Mouse (Mus musculus) C2C12 (cell line): ENCODE data around the gene Deaf1. TPM values are rescaled to one million over a fixed set of nuclear protein-coding genes. Genes with fewer than 3 reads are reported as not detected.

ENCODE experiments used
- H3K27me3 ChIP-seq: one replicate; pipeline ENCODE4 v1.6.1; 2011; ENCODE audit not compliant: control insufficient read depth, insufficient read depth, insufficient read length
- H3K36me3 ChIP-seq: one replicate; pipeline ENCODE4 v1.6.1; 2011; ENCODE audit not compliant: control insufficient read depth, insufficient read depth
- H3K4me3 ChIP-seq: one replicate; pipeline ENCODE4 v1.5.1; 2011; ENCODE audit warnings: mild to moderate bottlenecking, control low read depth; ENCODE audit not compliant: poor library complexity, insufficient read depth, severe bottlenecking
- H3K79me2 ChIP-seq: one replicate; pipeline ENCODE4 v1.6.1; 2011; ENCODE audit not compliant: control insufficient read depth, insufficient read depth
- H3K79me3 ChIP-seq: one replicate; pipeline ENCODE4 v1.6.1; 2011; ENCODE audit warnings: low read depth, control low read depth
- H3ac ChIP-seq: one replicate; pipeline ENCODE3; 2011; ENCODE audit warnings: low read depth; ENCODE audit not compliant: control insufficient read depth, insufficient read length
- CEBPB ChIP-seq: IDR thresholded peaks from one replicate; pipeline ENCODE4 v1.6.1; 2011; ENCODE audit warnings: low read depth, mild to moderate bottlenecking, control low read depth, moderate library complexity
- CTCF ChIP-seq: IDR thresholded peaks from one replicate; pipeline ENCODE4 v1.5.1; 2011; ENCODE audit not compliant: control insufficient read depth, insufficient read depth, insufficient read length
- FOSL1 ChIP-seq: IDR thresholded peaks from one replicate; pipeline ENCODE4 v1.8.0; 2011; ENCODE audit warnings: mild to moderate bottlenecking, low read length; ENCODE audit not compliant: poor library complexity, insufficient read depth, severe bottlenecking
- MAX ChIP-seq: IDR thresholded peaks from one replicate; pipeline ENCODE4 v1.6.1; 2011; ENCODE audit warnings: mild to moderate bottlenecking, control low read depth
- MYOD1 ChIP-seq: IDR thresholded peaks from one replicate; pipeline ENCODE4 v1.6.1; 2011; ENCODE audit warnings: low read depth; ENCODE audit not compliant: control insufficient read depth, insufficient read length
- MYOG ChIP-seq: IDR thresholded peaks from one replicate; pipeline ENCODE4 v1.6.1; 2011; ENCODE audit not compliant: control insufficient read depth, insufficient read length; ENCODE audit errors: extremely low read depth
- USF1 ChIP-seq: IDR thresholded peaks from one replicate; pipeline ENCODE4 v1.6.1; 2011; ENCODE audit warnings: low read depth, mild to moderate bottlenecking, control low read depth, moderate library complexity
- polyA plus RNA-seq: library from polyadenylated mRNA; unstranded; fragments of >200 nt; fragmentation: generic; extraction: Trizol; gene quantifications from one replicate; pipeline ENCODE4 v1.2.1, GENCODE M21; 2012; ENCODE audit warnings: missing spikeins

Deaf1 gene
- polyA plus RNA-seq, 1 experiment = 21.4 TPM

DNA sequence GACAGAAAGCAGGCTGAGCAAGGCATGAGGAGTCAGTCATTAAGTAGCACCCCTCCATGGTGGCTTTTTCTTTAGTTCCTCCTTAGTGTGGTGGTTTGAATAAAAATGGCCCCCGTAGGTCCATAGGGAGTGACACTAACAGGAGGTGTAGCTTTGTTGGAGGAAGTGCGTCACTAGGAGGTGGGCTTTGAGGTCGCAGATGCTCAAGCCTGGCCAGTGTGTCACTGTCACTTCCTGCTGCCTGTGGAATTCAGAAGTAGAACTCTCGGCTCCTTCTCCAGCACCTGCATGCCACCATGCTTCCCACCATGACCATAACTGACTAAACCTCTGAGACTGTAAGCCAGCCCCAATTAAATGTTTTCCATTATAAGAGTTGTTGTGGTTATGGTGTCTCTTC, 39.9 kb upstream of the Deaf1 start:
- Histone ChIP-seq H3K79me3 (no peaks in the 10 kb centered on the region), H3K4me3 (no peak overlapping the region), H3K79me2 (no peaks in the 10 kb centered on the region), H3ac (no peak overlapping the region), H3K36me3 (no peaks in the 10 kb centered on the region), H3K27me3 (no peaks in the 10 kb centered on the region)
- TF ChIP-seq FOSL1 = no peak
- TF ChIP-seq CEBPB = no peak
- TF ChIP-seq MYOD1 = no peak

GRCm38 (mm10) chr7:141365049-141365445, 37.6 kb upstream of the Deaf1 start:
- H3K79me2 ChIP-seq = no peaks in the 10 kb centered on the region
- TF ChIP-seq MYOG = no peak
- TF ChIP-seq MAX = no peak
- no peak for TF ChIP-seq MYOD1
- TF ChIP-seq CTCF = no peak
- no peak for TF ChIP-seq USF1
- TF ChIP-seq CEBPB = no peak
- TF ChIP-seq FOSL1 = no peak
- no peaks in the 10 kb centered on the region for H3K79me3 ChIP-seq
- peaks cover 4% of the 10 kb centered on the region for H3K27me3 ChIP-seq
- no peaks in the 10 kb centered on the region for H3K36me3 ChIP-seq
- no peak overlapping the region for H3ac ChIP-seq
- no peak overlapping the region for H3K4me3 ChIP-seq

DNA sequence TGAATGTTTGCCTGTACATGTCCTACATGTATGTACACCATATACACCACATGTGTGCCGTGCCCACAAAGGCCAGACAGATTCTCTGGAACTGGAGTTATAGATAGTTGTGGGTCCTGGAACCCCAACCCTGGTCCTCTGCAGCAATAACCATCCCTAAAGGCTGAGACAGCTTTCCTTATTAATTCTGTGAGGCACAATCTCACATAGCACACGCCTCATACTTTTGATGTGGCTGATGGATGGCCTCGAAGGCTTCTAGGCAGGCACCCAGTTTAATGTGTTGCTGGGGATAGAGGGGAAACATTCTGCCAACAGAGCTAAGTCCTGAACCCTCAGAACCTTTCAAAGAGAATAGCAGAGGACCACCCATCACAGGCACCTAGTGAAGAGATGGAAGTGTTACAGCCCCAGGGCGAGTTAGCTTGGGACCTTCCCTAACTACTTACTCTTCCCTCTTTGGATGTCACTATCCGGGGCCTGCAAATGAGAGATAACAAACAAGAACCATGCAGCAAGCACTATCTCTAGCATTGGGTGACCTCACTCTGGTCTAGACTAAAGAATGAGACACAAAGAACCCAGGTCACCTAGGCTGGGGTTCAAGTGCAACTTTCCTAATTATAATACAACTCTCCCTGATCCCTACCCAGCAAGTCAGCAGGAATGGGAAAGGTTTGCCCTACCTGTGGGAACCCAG, 37.0 kb upstream of the Deaf1 start:
- TF ChIP-seq MYOG (no peak), CEBPB (no peak), MYOD1 (no peak), USF1 (no peak), FOSL1 (no peak), MAX (no peak), CTCF (no peak)
- no peaks in the 10 kb centered on the region for H3K79me3 ChIP-seq
- peaks cover 4% of the 10 kb centered on the region for H3K27me3 ChIP-seq
- no peaks in the 10 kb centered on the region for H3K79me2 ChIP-seq
- H3ac ChIP-seq = no peak overlapping the region
- H3K36me3 ChIP-seq = no peaks in the 10 kb centered on the region
- H3K4me3 ChIP-seq = no peak overlapping the region

- Histone ChIP-seq H3K27me3 (peaks cover 4% of the 10 kb centered on the region), H3ac (no peak overlapping the region), H3K79me2 (no peaks in the 10 kb centered on the region), H3K36me3 (no peaks in the 10 kb centered on the region), H3K4me3 (no peak overlapping the region), H3K79me3 (no peaks in the 10 kb centered on the region)
- no peak for TF ChIP-seq MAX
Measured at GRCm38 (mm10) chr7:141363752-141364125, 36.2 kb upstream of the Deaf1 start.

GRCm38 (mm10) chr7:141363106-141363751, 35.7 kb upstream of the Deaf1 start:
- Histone ChIP-seq H3K27me3 (peaks cover 4% of the 10 kb centered on the region), H3K36me3 (no peaks in the 10 kb centered on the region), H3K4me3 (no peak overlapping the region), H3K79me3 (no peaks in the 10 kb centered on the region), H3K79me2 (no peaks in the 10 kb centered on the region), H3ac (no peak overlapping the region)
- TF ChIP-seq CTCF (peak; percentile 46), FOSL1 (no peak)

DNA sequence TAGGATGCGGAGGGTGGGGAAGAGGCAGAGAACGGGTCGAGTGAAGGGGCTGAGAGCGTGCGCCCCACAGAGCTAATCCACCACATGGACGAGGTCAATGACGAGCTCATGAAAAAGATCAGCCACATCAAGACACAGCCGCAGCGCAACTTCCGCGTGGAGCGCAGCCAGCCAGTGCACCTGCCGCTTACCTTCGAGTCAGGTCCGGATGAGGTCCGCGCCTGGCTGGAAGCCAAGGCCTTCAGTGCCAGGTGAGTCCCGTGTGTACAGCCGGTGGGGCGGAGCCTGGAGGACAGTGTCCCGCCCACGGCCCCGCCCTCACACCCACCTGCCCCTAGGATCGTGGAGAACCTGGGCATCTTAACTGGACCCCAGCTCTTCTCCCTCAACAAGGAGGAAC, 34.0 kb upstream of the Deaf1 start:
- H3K79me3 ChIP-seq = no peaks in the 10 kb centered on the region
- peaks cover 4% of the 10 kb centered on the region for H3K27me3 ChIP-seq
- no peaks in the 10 kb centered on the region for H3K36me3 ChIP-seq
- H3K79me2 ChIP-seq = no peaks in the 10 kb centered on the region
- TF ChIP-seq CTCF (no peak), MAX (no peak), USF1 (no peak), FOSL1 (no peak), MYOD1 (no peak), CEBPB (no peak), MYOG (no peak)
- H3K4me3 ChIP-seq = no peak overlapping the region
- H3ac ChIP-seq = no peak overlapping the region
